Mouse (Mus musculus): ENCODE measurements at regions not wholly inside any gene's neighbourhood (a gene's known extent, or its start where the extent isn't known, plus 50 kb on each side); places are given as distances from the start of the nearest gene placed in this dataset.

GRCm38 (mm10) chrX:99218213-99218612, 82.3 kb downstream of the Efnb1 start:
- TF ChIP-seq FLI1 (IDR thresholded peaks at IDR 0.05; ENCODE audit: low read length) (no peak), GATA1 (IDR thresholded peaks at IDR 0.05; ENCODE audit: borderline replicate concordance, low read length) (no peak)
